ENCODE assay signal across 16 mouse cellular contexts in genomic region chr1:131689016-131689415, GRCm38 (mm10). TPM values are rescaled to one million over a fixed set of nuclear protein-coding genes. Genes with fewer than 3 reads are reported as not detected.
A peak's percentile ranks its signal among the peaks of the same experiment; 100 is the strongest.
DNase-seq lines count a peak whose midpoint lies in the region; ATAC-seq and TF ChIP-seq lines count a peak whose summit lies in the region.
"Had no signal": no experiment of that assay in that cellular context is flagged by ENCODE, and none has a peak within 500 bp of the region (broad histone marks: within the 10 kb centered on the region; RNA-seq: fewer than 3 reads in every experiment).

No protein-coding gene starts in this region.

- 81% methylated on average over 3 of the region's 3 CpGs for WGBS in kidney, postnatal 0 days
- WGBS in liver, postnatal 0 days (ENCODE audit: insufficient replicate concordance), result 67% methylated on average over 3 of the region's 3 CpGs
- WGBS in midbrain, embryonic 11.5 days, result 83% methylated on average over 3 of the region's 3 CpGs

- no peak for DNase-seq in kidney, postnatal 0 days (ENCODE audit: low spot score)
- no peak for DNase-seq in kidney, postnatal 10 days
- DNase-seq in testis, postnatal 10 days (ENCODE audit: low spot score), result no peak
- no peak for DNase-seq in liver, postnatal 0 days
- DNase-seq in frontal cortex, postnatal 36 days (ENCODE audit: low spot score in 2 of 2), result no peak
- DNase-seq in midbrain, embryonic 11.5 days (ENCODE audit: low spot score, missing footprints), result no peak
- DNase-seq: cerebellum, adult 11 months; cerebellum, postnatal 14 days; thymus, postnatal 14 days had no signal

- no peaks in the 10 kb centered on the region for H3K36me3 ChIP-seq in kidney, postnatal 0 days (ENCODE audit: insufficient read depth, low read length)
- no peaks in the 10 kb centered on the region for H3K36me3 ChIP-seq in testis, adult 2 months (ENCODE audit: control insufficient read depth, insufficient read depth, low read length)
- H3K36me3 ChIP-seq in liver, postnatal 0 days (replicated peaks; ENCODE audit: insufficient read depth, low read length), result no peaks in the 10 kb centered on the region
- no peaks in the 10 kb centered on the region for H3K36me3 ChIP-seq in midbrain, embryonic 11.5 days (ENCODE audit: control insufficient read depth, insufficient read depth, low read length)
- H3K36me3 ChIP-seq: heart, embryonic 10.5 days; midbrain, embryonic 13.5 days; neural tube, embryonic 15.5 days had no signal

- H3K27me3 ChIP-seq in kidney, postnatal 0 days (ENCODE audit: insufficient read depth, low read length), result no peaks in the 10 kb centered on the region
- H3K27me3 ChIP-seq in testis, adult 2 months (ENCODE audit: control insufficient read depth, insufficient read depth, low read length), result no peaks in the 10 kb centered on the region
- no peaks in the 10 kb centered on the region for H3K27me3 ChIP-seq in liver, postnatal 0 days (ENCODE audit: insufficient read depth, low read length)
- no peaks in the 10 kb centered on the region for H3K27me3 ChIP-seq in midbrain, embryonic 11.5 days (ENCODE audit: control insufficient read depth, insufficient read depth, low read length)
- H3K27me3 ChIP-seq: midbrain, embryonic 13.5 days; neural tube, embryonic 15.5 days had no signal

- no peak overlapping the region for H3K4me3 ChIP-seq in kidney, postnatal 0 days (replicated peaks; ENCODE audit: low read depth, low read length)
- peak overlapping the region; percentile 44 for H3K4me3 ChIP-seq in testis, adult 2 months (ENCODE audit: control insufficient read depth, low read depth, low read length)
- 0 out of 2 replicates have a peak overlapping the region, but pooled peaks have one; percentile 0 for H3K4me3 ChIP-seq in liver, postnatal 0 days (ENCODE audit: low read depth, low read length)
- H3K4me3 ChIP-seq in midbrain, embryonic 11.5 days (ENCODE audit: low read depth, low read length), result no peak overlapping the region
- H3K4me3 ChIP-seq: heart, embryonic 10.5 days; midbrain, embryonic 13.5 days; neural tube, embryonic 15.5 days had no signal

- no peak overlapping the region for H3K27ac ChIP-seq in kidney, postnatal 0 days
- no peak overlapping the region for H3K27ac ChIP-seq in testis, adult 2 months (ENCODE audit: control insufficient read depth, insufficient read depth, low read depth, low read length)
- H3K27ac ChIP-seq in liver, postnatal 0 days (ENCODE audit: low read depth), result no peak overlapping the region; the same call in 1 of the 2 replicates
- no peak overlapping the region for H3K27ac ChIP-seq in midbrain, embryonic 11.5 days (ENCODE audit: low read depth, low read length)
- H3K27ac ChIP-seq: heart, embryonic 10.5 days; hindbrain, postnatal 0 days; midbrain, embryonic 13.5 days; neural tube, embryonic 15.5 days had no signal

- TF ChIP-seq CTCF in kidney, postnatal 0 days (IDR thresholded peaks at IDR 0.05; ENCODE audit: low read depth), result no peak
- no peak for TF ChIP-seq CTCF in testis, adult 2 months (IDR thresholded peaks at IDR 0.05; ENCODE audit: control insufficient read depth, insufficient read depth, insufficient replicate concordance, low read depth, low read length)
- TF ChIP-seq CTCF in liver, postnatal 0 days (IDR thresholded peaks at IDR 0.05; ENCODE audit: low read depth), result no peak

- no peak for TF ChIP-seq POLR2A in testis, adult 2 months (IDR thresholded peaks at IDR 0.05; ENCODE audit: control insufficient read depth, low read depth, low read length)

- TF ChIP-seq EP300 in liver, postnatal 0 days (IDR thresholded peaks at IDR 0.05; ENCODE audit: low read depth), result no peak

- no peak overlapping the region for H3K9ac ChIP-seq in kidney, postnatal 0 days (ENCODE audit: low read depth, low read length)
- no peak overlapping the region for H3K9ac ChIP-seq in liver, postnatal 0 days (replicated peaks)
- H3K9ac ChIP-seq in midbrain, embryonic 11.5 days (ENCODE audit: low read length), result no peak overlapping the region
- H3K9ac ChIP-seq: midbrain, embryonic 13.5 days; neural tube, embryonic 15.5 days had no signal

- H3K4me1 ChIP-seq in kidney, postnatal 0 days (replicated peaks; ENCODE audit: insufficient read depth, low read length), result no peaks in the 10 kb centered on the region
- H3K4me1 ChIP-seq in testis, adult 2 months (ENCODE audit: control insufficient read depth, insufficient read depth, low read length), result no peaks in the 10 kb centered on the region; the same call in 1 of the 2 replicates
- H3K4me1 ChIP-seq in liver, postnatal 0 days (ENCODE audit: insufficient read depth), result 0 out of 2 replicates have a peak, but pooled peaks cover 3% of the 10 kb centered on the region
- no peaks in the 10 kb centered on the region for H3K4me1 ChIP-seq in midbrain, embryonic 11.5 days (ENCODE audit: control insufficient read depth, insufficient read depth, low read length)
- H3K4me1 ChIP-seq: midbrain, embryonic 13.5 days; neural tube, embryonic 15.5 days had no signal

- H3K4me2 ChIP-seq in kidney, postnatal 0 days (ENCODE audit: low read length), result peak overlapping the region; percentile 21; the same call in 1 of the 2 replicates
- H3K4me2 ChIP-seq in liver, postnatal 0 days (ENCODE audit: low read depth, low read length), result peak overlapping the region; percentile 7
- no peak overlapping the region for H3K4me2 ChIP-seq in midbrain, embryonic 11.5 days
- H3K4me2 ChIP-seq: midbrain, embryonic 13.5 days; neural tube, embryonic 15.5 days had no signal

- no peak for ATAC-seq in kidney, postnatal 0 days (replicated peaks; ENCODE audit: low FRiP score, low read depth)
- no peak for ATAC-seq in liver, postnatal 0 days
- ATAC-seq in midbrain, embryonic 11.5 days (ENCODE audit: low FRiP score), result no peak
- ATAC-seq: CD4-positive, CD25-positive, alpha-beta regulatory T cell, adult 4 months; hindbrain, postnatal 0 days; midbrain, embryonic 13.5 days had no signal

- H3K9me3 ChIP-seq in kidney, postnatal 0 days (replicated peaks; ENCODE audit: low read length), result no peaks in the 10 kb centered on the region
- H3K9me3 ChIP-seq in liver, postnatal 0 days (ENCODE audit: low read length), result no peaks in the 10 kb centered on the region
- H3K9me3 ChIP-seq in midbrain, embryonic 11.5 days (ENCODE audit: control insufficient read depth, low read length), result no peaks in the 10 kb centered on the region
- H3K9me3 ChIP-seq: G1E; heart, embryonic 10.5 days; midbrain, embryonic 13.5 days; neural tube, embryonic 15.5 days had no signal

RNA-seq across cellular contexts. Expression of gene Rab7b, which starts 0.5 kb away (rescaled TPM):
- polyA plus RNA-seq in kidney, postnatal 0 days (2015; fragmentation: Nextera tagmentation; extraction: Ambion mirVana), result 1.7 and 2.1 TPM in 2 replicates
- polyA plus RNA-seq in testis, adult 2 months (2012; rRNA removed), result 0.70 and 0.89 TPM in 2 replicates
- 2.3 and 2.4 TPM in 2 replicates for polyA plus RNA-seq in liver, postnatal 0 days (2015; fragmentation: Nextera tagmentation; extraction: Ambion mirVana)
- 1.0 and 1.3 TPM in 2 replicates for polyA plus RNA-seq in midbrain, embryonic 11.5 days (2014; fragmentation: Nextera tagmentation; extraction: Ambion mirVana)
- polyA plus RNA-seq: G1E had no signal

RNA-seq across cellular contexts. Expression of gene Ctse, which starts 50.9 kb away (rescaled TPM):
- 15.9 and 16.5 TPM in 2 replicates for polyA plus RNA-seq in kidney, postnatal 0 days (2015; fragmentation: Nextera tagmentation; extraction: Ambion mirVana)
- 0.07 and 0.32 TPM in 2 replicates for polyA plus RNA-seq in testis, adult 2 months (2012; rRNA removed)
- polyA plus RNA-seq in liver, postnatal 0 days (2015; fragmentation: Nextera tagmentation; extraction: Ambion mirVana), result 69.2 and 76.3 TPM in 2 replicates
- 0.12 and 0.31 TPM in 2 replicates for polyA plus RNA-seq in midbrain, embryonic 11.5 days (2014; fragmentation: Nextera tagmentation; extraction: Ambion mirVana)
- polyA plus RNA-seq: hindbrain, postnatal 0 days; midbrain, embryonic 13.5 days; neural tube, embryonic 15.5 days had no signal

RNA-seq across cellular contexts. Expression of gene Slc26a9, which starts 54.8 kb away (rescaled TPM):
- 0.09 and 0.20 TPM in 2 replicates for polyA plus RNA-seq in kidney, postnatal 0 days (2015; fragmentation: Nextera tagmentation; extraction: Ambion mirVana)
- 0.17 and 0.32 TPM in 2 replicates for polyA plus RNA-seq in testis, adult 2 months (2012; rRNA removed)
- not detected in 2 replicates for polyA plus RNA-seq in liver, postnatal 0 days (2015; fragmentation: Nextera tagmentation; extraction: Ambion mirVana)
- not detected in 2 replicates for polyA plus RNA-seq in midbrain, embryonic 11.5 days (2014; fragmentation: Nextera tagmentation; extraction: Ambion mirVana)
- polyA plus RNA-seq: CD4-positive, CD25-positive, alpha-beta regulatory T cell, adult 4 months had no signal

Comparison
In these comparisons a context has a peak if more than half of its experiments do, and no peak if none do; other contexts are left out.
1. H3K4me3 ChIP-seq: peak in testis, adult 2 months (single experiment) and liver, postnatal 0 days (single experiment); none in kidney, postnatal 0 days (single experiment) and midbrain, embryonic 11.5 days (single experiment).
2. RNA of gene Ctse, which starts 50.9 kb away (polyA plus RNA-seq): 69.2 to 76.3 TPM in liver, postnatal 0 days and 15.9 to 16.5 TPM in kidney, postnatal 0 days; 0.12 to 0.31 TPM in midbrain, embryonic 11.5 days and 0.07 to 0.32 TPM in testis, adult 2 months; every median in the first group is over 10 times any median in the second.